Mouse (Mus musculus) CH12.LX (cell line): Measurements from ENCODE around the gene Tnfsf8. TPM values are rescaled to one million over a fixed set of nuclear protein-coding genes. Genes with fewer than 3 reads are reported as not detected.

Experiments
- DNase-seq: peaks from one replicate; pipeline ENCODE4 v3.0.0-alpha.2; 2013; ENCODE audit errors: extremely low read depth
- H3K27ac ChIP-seq: 2 replicates; pipeline ENCODE4 v1.5.1; 2012; ENCODE audit warnings: low read depth, mild to moderate bottlenecking, control low read depth, moderate library complexity; ENCODE audit not compliant: insufficient read depth
- H3K27me3 ChIP-seq: replicated peaks from 2 replicates; pipeline ENCODE3; 2012; ENCODE audit warnings: inconsistent platforms
- H3K36me3 ChIP-seq, 2 experiments: replicated peaks in 1 of 2; 2 replicates each; pipeline versions ENCODE3 to v1.6.1; 2012; ENCODE audit warnings: inconsistent platforms in 1 of 2, low read length in 1 of 2, mild to moderate bottlenecking in 1 of 2, mixed read lengths in 1 of 2, moderate library complexity in 1 of 2; ENCODE audit not compliant: control insufficient read depth in 1 of 2, insufficient read depth in 1 of 2
- H3K4me1 ChIP-seq, 2 experiments: 2 replicates each; pipeline ENCODE4 v1.6.1; 2012; ENCODE audit warnings: inconsistent platforms in 1 of 2, moderate library complexity in 1 of 2; ENCODE audit not compliant: insufficient read depth in 2 of 2, control insufficient read depth in 1 of 2
- H3K4me2 ChIP-seq: 2 replicates; pipeline ENCODE4 v1.6.1; 2012; ENCODE audit warnings: low read depth, mild to moderate bottlenecking, control low read depth; ENCODE audit not compliant: poor library complexity, insufficient read depth, severe bottlenecking
- H3K4me3 ChIP-seq, 3 experiments: fragments of 150-350 bp in 1 of 3; sonication (generic) in 1 of 3; replicated peaks in 1 of 3; 2 replicates each; pipeline versions ENCODE3 to v1.5.1; 2011 to 2012; ENCODE audit warnings: low read depth in 2 of 3, low read length in 2 of 3, mild to moderate bottlenecking in 2 of 3, moderate library complexity in 2 of 3, control low read depth in 1 of 3, improper control_type of control experiment in 1 of 3, inconsistent platforms in 1 of 3, mixed read lengths in 1 of 3; ENCODE audit not compliant: poor library complexity in 1 of 3
- H3K79me2 ChIP-seq: replicated peaks from 2 replicates; pipeline ENCODE4 v1.6.1; 2012; ENCODE audit warnings: mild to moderate bottlenecking, moderate library complexity; ENCODE audit not compliant: control insufficient read depth, poor library complexity, insufficient read depth, severe bottlenecking; ENCODE audit errors: extremely low read depth
- H3K9ac ChIP-seq: 2 replicates; pipeline ENCODE4 v1.6.1; 2012; ENCODE audit warnings: low read depth, mild to moderate bottlenecking, control low read depth, moderate library complexity; ENCODE audit not compliant: insufficient read depth
- H3K9me3 ChIP-seq: replicated peaks from 2 replicates; pipeline ENCODE3; 2012; ENCODE audit warnings: low read length, inconsistent platforms, mixed read lengths
- CHD2 ChIP-seq: IDR thresholded peaks from 2 replicates; pipeline ENCODE4 v1.6.1; 2011; ENCODE audit warnings: low read length, improper control_type of control experiment
- CTCF ChIP-seq, 2 experiments: IDR thresholded peaks in 1 of 2; conservative IDR thresholded peaks in 1 of 2; 2 replicates each; pipeline ENCODE4 v1.5.1; 2011 to 2012; ENCODE audit warnings: low read depth in 2 of 2, low read length in 2 of 2, improper control_type of control experiment in 1 of 2, inconsistent platforms in 1 of 2, mild to moderate bottlenecking in 1 of 2, moderate library complexity in 1 of 2
- MAX ChIP-seq: IDR thresholded peaks from 2 replicates; pipeline ENCODE4 v1.6.1; 2011; ENCODE audit warnings: low read length, improper control_type of control experiment
- MEF2A ChIP-seq: IDR thresholded peaks from 2 replicates; pipeline ENCODE4 v1.6.1; 2014; ENCODE audit warnings: low read depth, mild to moderate bottlenecking, inconsistent platforms, low read length, improper control_type of control experiment, borderline replicate concordance
- MXI1 ChIP-seq: IDR thresholded peaks from 2 replicates; pipeline ENCODE4 v1.6.1; 2011; ENCODE audit warnings: mild to moderate bottlenecking, low read depth, low read length, improper control_type of control experiment
- MYC ChIP-seq: IDR thresholded peaks from 2 replicates; pipeline ENCODE4 v1.6.1; 2011; ENCODE audit warnings: low read depth, mild to moderate bottlenecking, improper control_type of control experiment, low read length
- NELFE ChIP-seq: IDR thresholded peaks from 2 replicates; pipeline ENCODE4 v1.6.1; 2011; ENCODE audit warnings: low read depth, low read length, improper control_type of control experiment
- RAD21 ChIP-seq: IDR thresholded peaks from 2 replicates; pipeline ENCODE4 v1.6.1; 2011; ENCODE audit warnings: low read depth, mild to moderate bottlenecking, low read length, improper control_type of control experiment, moderate library complexity
- SMC3 ChIP-seq: IDR thresholded peaks from 2 replicates; pipeline ENCODE4 v1.6.1; 2011; ENCODE audit warnings: low read depth, low read length, improper control_type of control experiment
- TCF12 ChIP-seq: IDR thresholded peaks from 2 replicates; pipeline ENCODE4 v1.6.1; 2014; ENCODE audit warnings: low read depth, mild to moderate bottlenecking, inconsistent platforms, low read length, improper control_type of control experiment
- ZC3H11A ChIP-seq: IDR thresholded peaks from 2 replicates; pipeline ENCODE4 v1.6.1; 2012; ENCODE audit warnings: low read depth, mild to moderate bottlenecking, inconsistent platforms, low read length, improper control_type of control experiment
- ZKSCAN1 ChIP-seq: IDR thresholded peaks from 2 replicates; pipeline ENCODE4 v1.6.1; 2012; ENCODE audit warnings: low read depth, inconsistent platforms, low read length, improper control_type of control experiment, borderline replicate concordance
- dilution Hi-C: fragments of 300-500 bp; cut with MboI; formaldehyde crosslinking; loops from 2 replicates; pipeline ENCODE4 v1.14.3; 2020; ENCODE audit warnings: low sequenced_read_pairs; ENCODE audit not compliant: extremely low pct_unique_long_range_greater_than_20kb, extremely low pct_ligation_motif_present
- in situ Hi-C: fragments of 300-500 bp; cut with MboI; formaldehyde crosslinking; loops from 3 replicates; pipeline ENCODE4 v1.14.3; 2019; ENCODE audit warnings: low sequenced_read_pairs, low pct_ligation_motif_present, low pct_unique_long_range_greater_than_20kb, mixed read lengths
- polyA plus RNA-seq: library from polyadenylated mRNA; unstranded; fragments of >175 nt; gene quantifications from 2 replicates; pipeline ENCODE4 v1.2.1, GENCODE M21; 2012; ENCODE audit warnings: low read depth; ENCODE audit not compliant: insufficient read length
- total RNA-seq, 2 experiments: library from RNA; depleted of rRNA; stranded (reverse); fragments of 300-350 nt in 1 of 2; fragments of >200 nt in 1 of 2; gene quantifications; 2 replicates each; pipeline ENCODE4 v1.2.3; 2012 to 2014

Gene Tnfsf8
- total and polyA plus RNA-seq, 3 experiments = 19.4 to 67.9 (median 22.8) TPM

DNA sequence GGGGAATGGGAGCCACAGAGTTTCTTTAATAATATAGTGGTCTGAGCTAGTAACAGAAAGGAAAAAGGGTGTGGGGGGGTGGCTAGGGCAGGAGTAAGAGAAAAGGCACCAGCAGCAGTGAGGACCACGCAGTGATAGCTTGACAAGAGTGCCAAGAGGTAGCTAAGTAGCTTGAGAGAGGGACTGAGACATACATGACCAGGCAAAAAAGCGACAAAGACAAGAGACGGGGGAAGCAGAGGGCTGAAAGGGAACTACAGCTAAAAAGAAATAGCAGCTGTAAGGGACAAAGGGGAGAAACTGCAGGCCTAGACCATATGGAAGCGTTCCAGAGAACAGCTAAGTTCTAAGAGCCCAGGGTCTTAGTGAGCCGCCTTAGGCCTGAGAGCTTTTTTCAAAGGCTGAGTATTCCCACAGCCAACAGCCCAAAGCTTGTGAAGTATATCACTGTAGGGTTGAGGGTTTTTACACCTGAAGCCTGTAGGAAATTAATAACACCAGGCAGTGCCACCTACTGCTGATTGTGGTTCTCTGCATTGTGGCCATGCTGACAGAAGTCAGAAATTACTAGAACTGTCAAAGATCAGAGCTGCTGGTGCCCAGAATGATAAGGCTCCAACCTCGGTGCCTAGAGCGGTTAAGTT is 78.1 kb downstream of the Tnfsf8 start:
- Histone ChIP-seq H3K27ac (no peak overlapping the region), H3K4me1 (peaks cover 3 to 13% of the 10 kb centered on the region in 2 experiments; a peak in 3 of 4 replicates), H3K4me2 (no peak overlapping the region), H3K79me2 (no peaks in the 10 kb centered on the region), H3K9ac (no peak overlapping the region), H3K36me3 (no peaks in the 10 kb centered on the region), H3K9me3 (no peaks in the 10 kb centered on the region), H3K4me3 (no peak overlapping the region), H3K27me3 (no peaks in the 10 kb centered on the region)
- in situ Hi-C loops = no loop called here
- peak; percentile 65 for DNase-seq
- peak; percentile 91 for TF ChIP-seq SMC3
- peak; percentile 11; the same call in 1 of the 2 replicates for TF ChIP-seq MEF2A
- TF ChIP-seq MXI1 = no peak
- TF ChIP-seq ZKSCAN1 = no peak
- peak; percentile 83 for TF ChIP-seq RAD21
- peak; percentile 47; the same call in 1 of the 2 replicates for TF ChIP-seq ZC3H11A
- TF ChIP-seq TCF12 = peak; percentile 17; the same call in 1 of the 2 replicates
- TF ChIP-seq MAX = 0 out of 2 replicates have a peak, but pooled peaks have one; percentile 32
- peak; percentile 26; the same call in 1 of the 2 replicates for TF ChIP-seq NELFE
- TF ChIP-seq CHD2 = no peak
- TF ChIP-seq MYC = 0 out of 2 replicates have a peak, but pooled peaks have one; percentile 38
- peak; percentile 21 to 78; a peak in 2 of 4 replicates for TF ChIP-seq CTCF (conservative IDR thresholded peaks at IDR 0.05 in 1 of 2, IDR thresholded peaks at IDR 0.05 in 1 of 2; ENCODE audit: low read depth in 2 of 2, low read length in 2 of 2)
- dilution Hi-C loops = no loop called here

Other genes starting within 250 kb of the Tnfsf8 start
- not detected in 2 replicates for gene Tex48, start 238.9 kb downstream of the Tnfsf8 start, total RNA-seq (2012; rRNA removed)
- gene Tex48, start 238.9 kb downstream of the Tnfsf8 start, total RNA-seq (2014; rRNA removed) = not detected in 2 replicates
- gene Tex48, start 238.9 kb downstream of the Tnfsf8 start, polyA plus RNA-seq = not detected in 2 replicates
- gene Gm11214, start 198.0 kb downstream of the Tnfsf8 start, total RNA-seq (2012; rRNA removed) = not detected in 2 replicates
- not detected in 2 replicates for gene Gm11214, start 198.0 kb downstream of the Tnfsf8 start, total RNA-seq (2014; rRNA removed)
- 0.67 and 0.72 TPM in 2 replicates for gene Gm11214, start 198.0 kb downstream of the Tnfsf8 start, polyA plus RNA-seq
- 62.5 and 93.9 TPM in 2 replicates for gene Tnfsf15, start 116.2 kb downstream of the Tnfsf8 start, total RNA-seq (2012; rRNA removed)
- 127 and 139 TPM in 2 replicates for gene Tnfsf15, start 116.2 kb downstream of the Tnfsf8 start, total RNA-seq (2014; rRNA removed)
- 47.0 and 63.3 TPM in 2 replicates for gene Tnfsf15, start 116.2 kb downstream of the Tnfsf8 start, polyA plus RNA-seq
- gene Tnc, start 185.7 kb upstream of the Tnfsf8 start, total RNA-seq (2012; rRNA removed) = 0.13 TPM in 2 replicates
- not detected in 2 replicates for gene Tnc, start 185.7 kb upstream of the Tnfsf8 start, total RNA-seq (2014; rRNA removed)
- 0.98 and 1.2 TPM in 2 replicates for gene Tnc, start 185.7 kb upstream of the Tnfsf8 start, polyA plus RNA-seq